Mouse (Mus musculus) G1E (cell line): ENCODE data around the gene Ppm1b. TPM values are rescaled to one million over a fixed set of nuclear protein-coding genes. Genes with fewer than 3 reads are reported as not detected.

ENCODE experiments used
- ATAC-seq: 2 replicates; pipeline ENCODE4 v1.8.0; 2016; ENCODE audit warnings: mild to moderate bottlenecking; ENCODE audit not compliant: insufficient number of reproducible peaks, poor library complexity, low FRiP score, severe bottlenecking; ENCODE audit errors: extremely low read depth
- DNase-seq: peaks from one replicate; pipeline ENCODE4 v3.0.0; 2012; ENCODE audit warnings: low spot score
- H3K27me3 ChIP-seq: 2 replicates; pipeline ENCODE4 v1.6.1; 2012; ENCODE audit warnings: mild to moderate bottlenecking, low read length, inconsistent platforms; ENCODE audit not compliant: insufficient read depth
- H3K36me3 ChIP-seq: replicated peaks from 2 replicates; pipeline ENCODE3; 2012; ENCODE audit warnings: mild to moderate bottlenecking, inconsistent platforms
- H3K4me1 ChIP-seq: 2 replicates; pipeline ENCODE4 v1.6.1; 2012; ENCODE audit warnings: low read depth, low read length, inconsistent platforms, mixed read lengths; ENCODE audit not compliant: insufficient read depth
- H3K4me3 ChIP-seq: 2 replicates; pipeline ENCODE4 v1.5.1; 2012; ENCODE audit warnings: low read depth, mild to moderate bottlenecking, inconsistent platforms, low read length, moderate library complexity, mixed read lengths
- H3K9me3 ChIP-seq: replicated peaks from 2 replicates; pipeline ENCODE4 v1.6.1; 2012; ENCODE audit warnings: inconsistent platforms
- CTCF ChIP-seq: IDR thresholded peaks from 2 replicates; pipeline ENCODE4 v1.5.1; 2012; ENCODE audit warnings: low read depth, low read length, inconsistent platforms, mixed read lengths
- GATA1 ChIP-seq: IDR thresholded peaks from 2 replicates; pipeline ENCODE4 v1.6.1; 2012; ENCODE audit warnings: borderline replicate concordance, low read length, inconsistent platforms, mixed read lengths
- GATA2 ChIP-seq: IDR thresholded peaks from 2 replicates; pipeline ENCODE4 v1.6.1; 2012; ENCODE audit warnings: low read depth, low read length, inconsistent platforms, borderline replicate concordance
- POLR2AphosphoS5 ChIP-seq: IDR thresholded peaks from 2 replicates; pipeline ENCODE4 v1.6.1; 2012; ENCODE audit warnings: low read depth, low read length, inconsistent platforms; ENCODE audit not compliant: insufficient replicate concordance
- TAL1 ChIP-seq: conservative IDR thresholded peaks from 2 replicates; pipeline ENCODE4 v1.6.1; 2012; ENCODE audit warnings: low read depth, low read length, inconsistent platforms, mixed read lengths
- polyA plus RNA-seq: library from polyadenylated mRNA; stranded (reverse); fragments of >175 nt; gene quantifications from 2 replicates; pipeline ENCODE4 v1.2.3, GENCODE M21; 2012
- total RNA-seq, 2 experiments: library from RNA; stranded (forward) in 1 of 2; stranded (reverse) in 1 of 2; fragments of 200-1000 nt in 1 of 2; fragments of >200 nt in 1 of 2; fragmentation: Nextera tagmentation in 1 of 2; gene quantifications; 2 replicates each; pipeline ENCODE4 v1.2.3; 2014 to 2017

The Ppm1b gene
- total and polyA plus RNA-seq, 3 experiments, result 28.5 to 145 (median 99.2) TPM

DNA sequence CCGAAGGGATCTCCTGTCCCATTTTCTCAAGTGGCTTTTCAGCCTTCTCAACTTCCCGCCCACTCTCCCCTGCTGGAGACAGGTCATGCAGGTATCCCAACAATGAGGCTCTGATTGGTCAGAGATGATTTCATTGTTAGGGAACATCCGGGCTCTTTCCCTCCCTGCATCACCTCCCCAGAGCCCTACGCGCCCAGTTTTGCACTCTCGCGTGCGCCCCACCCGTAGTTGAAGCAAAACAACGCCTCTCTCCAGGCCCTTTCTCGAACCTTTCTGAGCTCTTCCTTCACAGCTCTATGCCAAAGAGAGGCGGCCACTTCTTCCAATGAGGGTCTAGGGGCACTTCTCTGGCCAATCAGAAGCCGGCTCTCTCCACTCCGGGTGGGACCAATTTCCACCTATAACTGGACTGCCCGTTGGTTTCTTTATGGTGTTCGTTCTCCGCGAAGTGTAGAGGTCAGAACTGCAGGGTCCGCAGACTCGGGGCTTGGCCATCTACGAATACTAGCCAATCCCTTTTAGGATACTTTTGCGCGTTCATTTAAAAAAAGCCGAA lies 468 bp downstream of the Ppm1b start:
- no peaks in the 10 kb centered on the region for H3K9me3 ChIP-seq
- peak overlapping the region; percentile 93 for H3K4me3 ChIP-seq
- TF ChIP-seq CTCF (no peak), GATA2 (no peak), POLR2AphosphoS5 (no peak), TAL1 (no peak), GATA1 (no peak)
- no peaks in the 10 kb centered on the region for H3K27me3 ChIP-seq
- H3K36me3 ChIP-seq, result peaks cover 10% of the 10 kb centered on the region
- ATAC-seq (peak; percentile 67), DNase-seq (peak; percentile 91)
- H3K4me1 ChIP-seq, result peaks cover 29% of the 10 kb centered on the region

DNA sequence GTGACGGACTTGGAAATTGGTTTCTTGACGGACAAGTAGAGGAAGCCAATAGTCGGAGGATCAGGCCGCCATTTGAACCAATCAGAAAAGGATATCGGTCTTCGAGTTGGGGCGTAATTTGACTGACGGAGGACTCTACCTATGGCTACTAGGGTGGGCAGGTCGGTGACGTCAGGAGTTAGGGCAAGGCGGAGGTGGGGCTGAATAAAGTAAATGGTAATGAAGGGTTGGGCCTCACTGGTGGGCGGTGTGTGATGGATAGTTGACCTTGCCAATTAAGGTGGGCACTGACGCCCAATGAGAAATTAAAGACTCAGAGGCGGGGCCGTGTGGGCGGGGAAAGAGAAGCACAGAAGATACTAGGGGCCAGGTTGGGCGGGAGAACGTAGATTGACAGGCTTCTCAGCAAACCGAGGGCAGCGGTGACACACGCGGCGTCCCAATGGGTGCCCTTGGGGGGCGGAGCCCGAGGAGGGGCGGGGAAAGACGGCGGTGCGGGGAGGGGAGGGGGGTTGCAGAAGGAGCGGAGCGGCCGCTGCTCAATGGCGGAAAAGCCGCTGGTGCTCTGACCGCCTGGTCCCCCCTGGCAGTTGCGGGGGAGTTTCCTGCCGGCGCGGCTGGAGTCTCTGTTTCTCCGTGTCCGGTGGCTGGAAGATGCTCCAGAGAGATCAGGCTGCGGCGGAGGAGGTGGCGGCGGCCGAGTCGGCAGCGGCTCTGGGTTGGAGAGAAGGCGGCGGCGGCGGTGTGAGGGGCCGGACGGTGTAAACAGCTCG lies 1.1 kb downstream of the Ppm1b start:
- no peaks in the 10 kb centered on the region for H3K9me3 ChIP-seq
- H3K4me1 ChIP-seq, result peaks cover 31% of the 10 kb centered on the region
- ATAC-seq (peak; percentile 88), DNase-seq (peak; percentile 99)
- H3K36me3 ChIP-seq, result peaks cover 11% of the 10 kb centered on the region
- H3K4me3 ChIP-seq, result peak overlapping the region; percentile 93
- H3K27me3 ChIP-seq, result no peaks in the 10 kb centered on the region
- TF ChIP-seq TAL1 (no peak), GATA2 (no peak), POLR2AphosphoS5 (no peak), CTCF (no peak), GATA1 (no peak)

DNA sequence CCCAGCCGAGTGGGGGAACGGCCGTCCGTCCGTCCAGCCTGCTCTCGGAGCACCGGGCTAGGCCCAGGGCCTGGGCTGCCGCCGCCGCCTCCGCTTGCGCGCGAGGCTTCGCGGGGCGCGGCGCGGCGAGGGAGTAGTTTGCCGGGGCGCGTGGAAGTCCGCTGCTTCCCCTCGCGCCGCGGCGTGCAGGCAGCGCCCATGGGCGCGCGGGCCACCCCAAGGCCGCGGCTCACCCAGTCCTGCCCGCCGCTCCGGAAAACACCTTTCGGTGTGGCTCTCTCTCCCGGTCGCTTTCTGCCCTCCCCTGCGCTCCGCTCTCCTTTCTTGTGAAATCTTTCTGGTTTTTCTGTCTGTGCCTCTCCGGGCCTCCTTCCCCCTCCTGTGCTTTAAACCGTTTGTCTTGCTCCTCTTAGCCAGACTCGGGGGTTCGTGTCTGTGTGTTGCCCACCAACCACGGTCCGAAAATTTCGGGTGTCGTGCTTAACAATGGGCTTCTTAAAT lies 1.9 kb downstream of the Ppm1b start:
- peak overlapping the region; percentile 93 for H3K4me3 ChIP-seq
- H3K9me3 ChIP-seq, result no peaks in the 10 kb centered on the region
- DNase-seq (no peak), ATAC-seq (no peak)
- H3K4me1 ChIP-seq, result peaks cover 31% of the 10 kb centered on the region
- peaks cover 11% of the 10 kb centered on the region for H3K36me3 ChIP-seq
- no peak for TF ChIP-seq GATA1
- no peak for TF ChIP-seq TAL1
- TF ChIP-seq POLR2AphosphoS5, result no peak
- no peak for TF ChIP-seq CTCF
- no peak for TF ChIP-seq GATA2
- H3K27me3 ChIP-seq, result no peaks in the 10 kb centered on the region

DNA sequence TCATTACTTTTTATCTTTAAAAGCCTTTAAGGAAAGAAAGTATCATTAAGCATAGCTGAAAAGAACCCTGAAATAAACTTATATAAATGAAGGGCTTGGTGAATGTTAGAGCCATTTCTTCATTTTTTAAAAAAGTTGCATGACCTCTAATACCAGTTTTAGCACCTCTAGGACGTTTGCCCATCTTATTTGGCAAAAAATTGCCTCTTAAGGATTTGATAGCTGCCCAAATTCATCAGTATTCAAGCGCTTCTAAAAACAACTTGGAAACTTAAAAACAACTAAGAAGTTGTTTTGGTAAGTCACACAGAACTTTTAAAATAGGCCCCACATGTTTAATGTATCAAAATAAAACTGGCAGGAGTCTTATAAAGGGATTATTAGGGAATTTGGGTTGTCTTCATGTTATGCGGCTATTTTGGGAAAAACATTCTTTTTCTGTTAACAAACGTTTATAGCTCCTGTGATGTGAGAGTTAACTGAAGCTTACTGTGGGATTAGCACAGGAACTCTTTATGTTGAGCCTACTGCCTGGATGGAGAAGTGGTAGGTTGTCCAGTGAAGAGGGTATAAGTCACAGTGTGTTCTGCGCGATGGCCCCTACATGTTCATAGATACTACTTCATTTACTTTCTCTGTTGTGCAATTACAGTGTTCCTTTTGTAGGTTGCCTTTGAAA lies 2.6 kb downstream of the Ppm1b start:
- Histone ChIP-seq H3K36me3 (peaks cover 14% of the 10 kb centered on the region), H3K4me3 (peak overlapping the region; percentile 93), H3K27me3 (no peaks in the 10 kb centered on the region), H3K9me3 (no peaks in the 10 kb centered on the region), H3K4me1 (peaks cover 32% of the 10 kb centered on the region)
- no peak for DNase-seq
- TF ChIP-seq TAL1, result no peak
- TF ChIP-seq GATA1, result no peak
- no peak for TF ChIP-seq POLR2AphosphoS5
- no peak for TF ChIP-seq CTCF
- TF ChIP-seq GATA2, result no peak
- no peak for ATAC-seq

DNA sequence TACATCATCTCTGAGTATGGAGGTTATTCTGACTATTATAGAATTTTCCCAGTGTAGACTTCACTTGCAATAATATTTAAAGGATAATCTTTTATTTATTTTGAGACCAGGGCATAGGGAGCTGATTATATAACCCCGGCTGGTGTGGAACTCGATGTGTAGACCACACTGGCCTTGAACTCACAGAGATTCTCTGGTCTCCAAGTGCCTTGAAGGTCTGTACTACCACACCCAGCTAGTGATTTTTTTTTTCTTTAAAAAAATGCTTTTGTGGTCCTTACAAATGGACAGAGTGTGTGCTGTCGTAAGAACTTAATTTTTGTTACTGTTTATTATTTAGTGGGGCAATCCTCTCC lies 3.1 kb downstream of the Ppm1b start:
- Histone ChIP-seq H3K4me3 (no peak overlapping the region; the same call in 1 of the 2 replicates), H3K9me3 (no peaks in the 10 kb centered on the region), H3K36me3 (peaks cover 15% of the 10 kb centered on the region), H3K4me1 (peaks cover 32% of the 10 kb centered on the region), H3K27me3 (no peaks in the 10 kb centered on the region)
- DNase-seq (no peak), ATAC-seq (no peak)
- TF ChIP-seq GATA2, result no peak
- no peak for TF ChIP-seq TAL1
- no peak for TF ChIP-seq GATA1
- TF ChIP-seq POLR2AphosphoS5, result no peak
- TF ChIP-seq CTCF, result no peak

DNA sequence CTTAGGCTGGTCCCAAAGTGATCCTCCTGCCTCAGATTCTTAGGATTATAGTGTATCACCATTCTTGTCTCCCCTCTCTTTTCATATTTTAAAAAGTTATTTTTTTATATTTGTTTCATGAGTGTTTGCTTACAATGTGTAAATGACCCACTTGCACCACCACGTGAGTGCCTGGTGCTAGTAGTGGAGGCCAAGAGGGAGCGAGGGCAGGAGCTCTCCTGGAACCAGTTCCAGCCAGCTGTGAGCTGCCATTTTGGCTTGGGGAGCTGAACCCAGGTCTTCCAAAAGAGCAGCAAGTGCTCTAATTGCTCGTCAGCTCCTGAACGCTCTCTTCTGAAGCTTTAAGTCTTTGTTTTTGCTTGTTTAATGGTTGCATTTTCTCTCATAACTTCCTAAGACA lies 3.6 kb downstream of the Ppm1b start:
- TF ChIP-seq CTCF (no peak), GATA2 (no peak), GATA1 (no peak), POLR2AphosphoS5 (no peak), TAL1 (no peak)
- DNase-seq (no peak), ATAC-seq (no peak)
- H3K36me3 ChIP-seq, result peaks cover 20% of the 10 kb centered on the region
- peaks cover 36% of the 10 kb centered on the region for H3K4me1 ChIP-seq
- H3K27me3 ChIP-seq, result no peaks in the 10 kb centered on the region
- peak overlapping the region; percentile 57; the same call in 1 of the 2 replicates for H3K4me3 ChIP-seq
- no peaks in the 10 kb centered on the region for H3K9me3 ChIP-seq
